Mouse (Mus musculus) left cerebral cortex, adult 2 months (tissue): ENCODE data around the gene Samsn1. TPM values are rescaled to one million over a fixed set of nuclear protein-coding genes. Genes with fewer than 3 reads are reported as not detected.

Experiments used
- DNase-seq, 2 experiments: peaks; one replicate each; pipeline ENCODE4 v3.0.0; 2021 to 2022; ENCODE audit warnings: low spot score in 2 of 2, mixed read lengths in 1 of 2; ENCODE audit errors: extremely low spot score in 1 of 2
- H3K27ac ChIP-seq: fragments of 200-600 bp; 2 replicates; pipeline ENCODE4 v1.8.1; 2022
- H3K4me3 ChIP-seq: fragments of 200-600 bp; 2 replicates; pipeline ENCODE4 v1.8.1; 2022
- CTCF ChIP-seq: fragments of 200-600 bp; IDR thresholded peaks from 2 replicates; pipeline ENCODE4 v1.8.1; 2022; ENCODE audit warnings: antibody characterized with exemption, mild to moderate bottlenecking, moderate library complexity
- intact Hi-C: fragments of 180-260 bp; cut with DNase I; formaldehyde crosslinking; loops from one replicate; pipeline ENCODE4 v1.15.1; 2025
- total RNA-seq, 2 experiments: library from RNA; stranded (reverse); gene quantifications; 2 replicates each; pipeline ENCODE4 v1.2.3; 2021

Samsn1 gene
- total RNA-seq, 2 experiments from 2014 or later, result 1.3 to 1.8 TPM

- intact Hi-C loops, result no loop called here
- no peak for DNase-seq
- Histone ChIP-seq H3K27ac (no peak overlapping the region), H3K4me3 (no peak overlapping the region)
- no peak for TF ChIP-seq CTCF
Observed at GRCm38 (mm10) chr16:75929536-75930221, 92.4 kb downstream of the Samsn1 start.

GRCm38 (mm10) chr16:75926511-75926910 is 95.6 kb downstream of the Samsn1 start:
- no peak overlapping the region for H3K27ac ChIP-seq
- intact Hi-C loops, result no loop called here
- no peak for TF ChIP-seq CTCF
- no peak for DNase-seq
- H3K4me3 ChIP-seq, result no peak overlapping the region

GRCm38 (mm10) chr16:75920870-75921269 is 101.2 kb downstream of the Samsn1 start:
- no peak overlapping the region for H3K27ac ChIP-seq
- no peak overlapping the region for H3K4me3 ChIP-seq
- no peak for DNase-seq
- intact Hi-C loops, result no loop called here
- no peak for TF ChIP-seq CTCF

- intact Hi-C loops, result no loop called here
- Histone ChIP-seq H3K27ac (no peak overlapping the region), H3K4me3 (no peak overlapping the region)
- DNase-seq, result no peak
- no peak for TF ChIP-seq CTCF
Observed at GRCm38 (mm10) chr16:75919298-75919697, 102.8 kb downstream of the Samsn1 start.

- intact Hi-C loops, result no loop called here
- no peak for TF ChIP-seq CTCF
- no peak for DNase-seq
- H3K4me3 ChIP-seq, result no peak overlapping the region
- H3K27ac ChIP-seq, result no peak overlapping the region
Observed at GRCm38 (mm10) chr16:75917712-75918111, 104.4 kb downstream of the Samsn1 start.

GRCm38 (mm10) chr16:75912051-75912450 is 110.0 kb downstream of the Samsn1 start:
- TF ChIP-seq CTCF, result no peak

GRCm38 (mm10) chr16:75908635-75909494 is 113.2 kb downstream of the Samsn1 start:
- no peak for TF ChIP-seq CTCF
- intact Hi-C loops, result no loop called here

More at GRCm38 (mm10) chr16:75912051-75912450, 110.0 kb downstream of the Samsn1 start:
- intact Hi-C loops, result no loop called here
- DNase-seq, result no peak
- H3K4me3 ChIP-seq, result no peak overlapping the region
- H3K27ac ChIP-seq, result no peak overlapping the region

GRCm38 (mm10) chr16:75906790-75907189 is 115.3 kb downstream of the Samsn1 start:
- DNase-seq, result no peak
- H3K4me3 ChIP-seq, result no peak overlapping the region
- TF ChIP-seq CTCF, result no peak
- H3K27ac ChIP-seq, result no peak overlapping the region
- intact Hi-C loops, result no loop called here

More at GRCm38 (mm10) chr16:75908635-75909494, 113.2 kb downstream of the Samsn1 start:
- Histone ChIP-seq H3K4me3 (no peak overlapping the region; the same call in 1 of the 2 replicates), H3K27ac (no peak overlapping the region)
- DNase-seq, result no peak

GRCm38 (mm10) chr16:75906260-75906659 is 115.8 kb downstream of the Samsn1 start:
- DNase-seq, result no peak
- intact Hi-C loops, result no loop called here
- TF ChIP-seq CTCF, result no peak
- Histone ChIP-seq H3K27ac (no peak overlapping the region), H3K4me3 (no peak overlapping the region)

GRCm38 (mm10) chr16:75905324-75905723 is 116.8 kb downstream of the Samsn1 start:
- TF ChIP-seq CTCF, result no peak
- H3K27ac ChIP-seq, result no peak overlapping the region
- H3K4me3 ChIP-seq, result no peak overlapping the region
- DNase-seq, result no peak
- intact Hi-C loops, result no loop called here

- Histone ChIP-seq H3K27ac (no peak overlapping the region), H3K4me3 (no peak overlapping the region)
- DNase-seq, result no peak
- TF ChIP-seq CTCF, result no peak
- intact Hi-C loops, result no loop called here
Observed at GRCm38 (mm10) chr16:75904072-75904471, 118.0 kb downstream of the Samsn1 start.

- no peak overlapping the region for H3K27ac ChIP-seq
- intact Hi-C loops, result no loop called here
- H3K4me3 ChIP-seq, result no peak overlapping the region
- TF ChIP-seq CTCF, result no peak
- DNase-seq, result no peak
Observed at GRCm38 (mm10) chr16:75903028-75903427, 119.1 kb downstream of the Samsn1 start.
